ENCODE assay signal across 8 mouse cellular contexts in the genomic region with DNA sequence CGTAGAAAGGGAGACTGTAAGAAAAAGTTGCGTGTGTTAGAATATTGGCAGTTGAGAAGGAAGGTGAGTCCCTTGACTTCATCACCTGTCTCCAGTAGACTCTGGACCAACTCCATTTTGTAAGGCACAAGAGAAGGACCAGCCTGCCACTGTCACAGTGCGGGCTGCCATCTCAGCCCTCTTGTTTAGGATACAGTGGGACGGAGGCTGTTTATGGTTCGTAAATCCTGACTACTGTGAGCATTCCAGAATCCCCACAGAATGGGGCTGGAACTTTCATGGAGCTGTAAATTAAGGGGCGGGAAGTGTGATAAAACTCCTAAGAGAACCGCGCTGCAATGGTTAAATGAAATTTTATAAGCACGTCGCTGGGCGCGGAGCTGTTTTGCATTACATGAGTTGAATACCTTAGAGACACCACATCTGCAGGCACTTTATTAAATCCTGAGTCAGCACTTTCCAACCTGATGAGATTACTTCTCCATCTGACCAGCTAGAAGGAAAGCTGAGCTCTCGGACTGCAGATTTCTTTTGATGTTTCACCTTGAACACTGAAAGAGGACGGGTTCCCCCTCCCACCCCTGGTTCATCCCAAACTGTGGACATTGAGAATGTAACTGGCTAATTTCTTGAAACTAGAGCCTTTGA.
DNase-seq lines count a peak whose midpoint lies in the region; ATAC-seq and TF ChIP-seq lines count a peak whose summit lies in the region.

No protein-coding gene starts in this region.

- peaks cover 35% of the 10 kb centered on the region for H3K36me3 ChIP-seq in heart, adult 2 months (ENCODE audit: control insufficient read depth, insufficient read depth, low read length)
- H3K36me3 ChIP-seq in hindbrain, embryonic 10.5 days = no peaks in the 10 kb centered on the region
- no peaks in the 10 kb centered on the region for H3K36me3 ChIP-seq in midbrain, embryonic 12.5 days

- H3K79me2 ChIP-seq in heart, adult 2 months (replicated peaks; ENCODE audit: control insufficient read depth, insufficient read depth, low read length) = no peaks in the 10 kb centered on the region

- peaks cover 37% of the 10 kb centered on the region for H3K4me1 ChIP-seq in heart, adult 2 months (ENCODE audit: control insufficient read depth, insufficient read depth, low read length)
- peaks cover 43% of the 10 kb centered on the region for H3K4me1 ChIP-seq in brown adipose tissue, adult 24 weeks (ENCODE audit: control insufficient read depth, insufficient read depth, insufficient read length, low read length)
- peaks cover 87% of the 10 kb centered on the region for H3K4me1 ChIP-seq in hindbrain, embryonic 10.5 days (replicated peaks)
- H3K4me1 ChIP-seq in midbrain, embryonic 12.5 days = peaks cover 76% of the 10 kb centered on the region

- no peaks in the 10 kb centered on the region for H3K27me3 ChIP-seq in heart, adult 2 months (ENCODE audit: control insufficient read depth, insufficient read depth, low read length)
- H3K27me3 ChIP-seq in hindbrain, embryonic 10.5 days (ENCODE audit: insufficient read depth, poor library complexity, severe bottlenecking) = peaks cover 44% of the 10 kb centered on the region
- H3K27me3 ChIP-seq in midbrain, embryonic 12.5 days = peaks cover 30% of the 10 kb centered on the region

- DNase-seq in heart, adult 2 months = no peak
- DNase-seq in heart, adult 9 months (ENCODE audit: low spot score in 2 of 2) = no peak
- peak; percentile 50 for DNase-seq in hindbrain, embryonic 10.5 days (ENCODE audit: low spot score)
- no peak for DNase-seq in frontal cortex, postnatal 36 days (ENCODE audit: low spot score in 2 of 2)
- DNase-seq in T-cell, adult 2 months (ENCODE audit: low spot score) = no peak
- DNase-seq in thymus, postnatal 14 days = no peak

- H3K4me2 ChIP-seq in midbrain, embryonic 12.5 days (replicated peaks) = peak overlapping the region; percentile 29

- H3K9ac ChIP-seq in heart, adult 2 months (ENCODE audit: low read depth, low read length) = peak overlapping the region; percentile 50
- H3K9ac ChIP-seq in midbrain, embryonic 12.5 days (replicated peaks) = peak overlapping the region; percentile 25; the same call in 1 of the 2 replicates

- no peaks in the 10 kb centered on the region for H3K9me3 ChIP-seq in hindbrain, embryonic 10.5 days
- no peaks in the 10 kb centered on the region for H3K9me3 ChIP-seq in midbrain, embryonic 12.5 days

- H3K27ac ChIP-seq in heart, adult 2 months = peak overlapping the region; percentile 77
- H3K27ac ChIP-seq in brown adipose tissue, adult 24 weeks (replicated peaks; ENCODE audit: low read depth, low read length) = peak overlapping the region; percentile 89
- peak overlapping the region; percentile 86 for H3K27ac ChIP-seq in hindbrain, embryonic 10.5 days
- peak overlapping the region; percentile 92 for H3K27ac ChIP-seq in midbrain, embryonic 12.5 days (replicated peaks)

- TF ChIP-seq EP300 in heart, adult 2 months (IDR thresholded peaks at IDR 0.05; ENCODE audit: insufficient read depth, low read depth, low read length) = no peak

- 57% methylated on average over 14 of the region's 14 CpGs for WGBS in heart, adult 2 months
- 25% methylated on average over 14 of the region's 14 CpGs for WGBS in hindbrain, embryonic 10.5 days
- 26% methylated on average over 14 of the region's 14 CpGs for WGBS in midbrain, embryonic 12.5 days

- intact Hi-C loops in heart, adult 2 months (cut with DNase I) = loop anchor here (1.0 to 5.0 kb wide), 6 partner anchors 15 to 355 kb away; no protein-coding TSS in a partner anchor

- ATAC-seq in midbrain, embryonic 12.5 days (ENCODE audit: low FRiP score, low read depth) = no peak

- TF ChIP-seq POLR2A in heart, adult 2 months (IDR thresholded peaks at IDR 0.05; ENCODE audit: insufficient read depth, low read depth, low read length) = no peak

- TF ChIP-seq CTCF in heart, adult 2 months (IDR thresholded peaks at IDR 0.05) = no peak

- H3K4me3 ChIP-seq in heart, adult 2 months = peak overlapping the region; percentile 24
- peak overlapping the region; percentile 11; the same call in 1 of the 2 replicates for H3K4me3 ChIP-seq in brown adipose tissue, adult 24 weeks (ENCODE audit: insufficient read depth, low read depth, low read length)
- H3K4me3 ChIP-seq in hindbrain, embryonic 10.5 days = peak overlapping the region; percentile 16; the same call in 1 of the 2 replicates
- no peak overlapping the region for H3K4me3 ChIP-seq in midbrain, embryonic 12.5 days
